Mouse (Mus musculus): ENCODE measurements at regions not wholly inside any gene's neighbourhood (a gene's known extent, or its start where the extent isn't known, plus 50 kb on each side); places are given as distances from the start of the nearest gene placed in this dataset.

DNA sequence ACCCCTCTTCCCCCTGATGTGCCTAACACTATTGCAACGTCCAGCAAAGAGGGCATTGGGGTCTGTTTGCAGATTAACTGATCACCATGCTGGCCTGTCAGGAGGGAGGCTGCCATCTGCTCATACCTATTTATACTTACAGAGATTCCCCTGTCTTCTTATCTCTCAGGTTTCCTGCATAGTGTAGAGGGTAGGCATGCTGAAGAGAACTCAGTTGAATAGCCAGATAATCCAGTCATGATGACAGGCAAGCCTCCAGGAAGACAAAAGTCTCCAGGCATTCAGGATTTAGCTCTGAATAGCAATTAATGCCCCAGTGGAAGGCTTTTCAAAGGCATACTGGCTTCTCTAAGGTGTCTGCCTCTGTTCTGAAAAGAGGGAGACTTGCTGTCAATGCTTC, 505.1 kb downstream of the Tmem132b start:
- Histone ChIP-seq H3K9ac (replicated peaks; ENCODE audit: low read depth) (no peak overlapping the region), H3K4me2 (replicated peaks; ENCODE audit: low read depth, low read length) (no peak overlapping the region), H3K36me3 (ENCODE audit: insufficient read depth, low read length) (no peaks in the 10 kb centered on the region), H3K9me3 (ENCODE audit: low read length) (no peaks in the 10 kb centered on the region), H3K27ac (ENCODE audit: low read length) (no peak overlapping the region), H3K4me1 (ENCODE audit: insufficient read depth, low read depth, low read length) (no peaks in the 10 kb centered on the region), H3K27me3 (replicated peaks; ENCODE audit: insufficient read depth, low read length) (no peaks in the 10 kb centered on the region), H3K4me3 (ENCODE audit: low read depth, low read length) (no peak overlapping the region)
- DNase-seq (ENCODE audit: low spot score) (no peak), ATAC-seq (no peak)
- WGBS, result 5% methylated on average over 1 of the region's 1 CpGs
- TF ChIP-seq EP300 (IDR thresholded peaks at IDR 0.05) (no peak), CTCF (IDR thresholded peaks at IDR 0.05) (no peak)

DNA sequence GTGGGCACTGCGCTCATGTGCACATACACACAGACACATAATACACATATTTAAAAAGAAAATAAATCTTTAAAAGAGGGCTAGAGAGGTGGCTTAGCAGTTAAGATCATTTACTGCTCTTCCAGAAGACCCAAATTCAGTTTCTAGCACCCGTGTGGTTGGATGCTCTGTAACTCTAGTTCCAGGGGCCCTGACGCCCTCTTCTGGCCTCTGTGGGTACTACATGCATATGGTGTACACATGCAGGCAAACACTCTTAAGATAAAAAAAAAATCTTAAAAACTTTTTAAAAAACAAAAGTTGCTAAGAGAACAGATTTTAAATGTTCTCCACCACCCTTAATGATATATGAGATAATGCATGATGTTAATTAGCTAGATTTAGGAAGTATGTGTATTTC, 514.2 kb downstream of the Tmem132b start:
- no peak overlapping the region for H3K9ac ChIP-seq (replicated peaks; ENCODE audit: low read depth)
- no peak overlapping the region for H3K4me2 ChIP-seq (replicated peaks; ENCODE audit: low read depth, low read length)
- ATAC-seq (no peak), DNase-seq (ENCODE audit: low spot score) (no peak)
- TF ChIP-seq CTCF (IDR thresholded peaks at IDR 0.05) (no peak), EP300 (IDR thresholded peaks at IDR 0.05) (no peak)
- H3K36me3 ChIP-seq (ENCODE audit: insufficient read depth, low read length), result no peaks in the 10 kb centered on the region
- H3K27me3 ChIP-seq (replicated peaks; ENCODE audit: insufficient read depth, low read length), result no peaks in the 10 kb centered on the region
- H3K9me3 ChIP-seq (ENCODE audit: low read length), result no peaks in the 10 kb centered on the region
- WGBS, result 75% methylated on average over 3 of the region's 3 CpGs
- no peaks in the 10 kb centered on the region for H3K4me1 ChIP-seq (ENCODE audit: insufficient read depth, low read depth, low read length)
- no peak overlapping the region for H3K27ac ChIP-seq (ENCODE audit: low read length)
- H3K4me3 ChIP-seq (ENCODE audit: low read depth, low read length), result no peak overlapping the region

GRCm38 (mm10) chr5:126063644-126064043, 532.1 kb downstream of the Tmem132b start:
- no peak overlapping the region for H3K4me3 ChIP-seq (ENCODE audit: low read depth, low read length)
- no peaks in the 10 kb centered on the region for H3K27me3 ChIP-seq (replicated peaks; ENCODE audit: insufficient read depth, low read length)
- H3K4me2 ChIP-seq (replicated peaks; ENCODE audit: low read depth, low read length), result no peak overlapping the region
- ATAC-seq (no peak), DNase-seq (ENCODE audit: low spot score) (no peak)
- H3K27ac ChIP-seq (ENCODE audit: low read length), result no peak overlapping the region
- TF ChIP-seq EP300 (IDR thresholded peaks at IDR 0.05), result no peak
- no peak for TF ChIP-seq CTCF (IDR thresholded peaks at IDR 0.05)
- no peaks in the 10 kb centered on the region for H3K9me3 ChIP-seq (ENCODE audit: low read length)
- H3K9ac ChIP-seq (replicated peaks; ENCODE audit: low read depth), result no peak overlapping the region
- no peaks in the 10 kb centered on the region for H3K36me3 ChIP-seq (ENCODE audit: insufficient read depth, low read length)
- no peaks in the 10 kb centered on the region for H3K4me1 ChIP-seq (ENCODE audit: insufficient read depth, low read depth, low read length)

DNA sequence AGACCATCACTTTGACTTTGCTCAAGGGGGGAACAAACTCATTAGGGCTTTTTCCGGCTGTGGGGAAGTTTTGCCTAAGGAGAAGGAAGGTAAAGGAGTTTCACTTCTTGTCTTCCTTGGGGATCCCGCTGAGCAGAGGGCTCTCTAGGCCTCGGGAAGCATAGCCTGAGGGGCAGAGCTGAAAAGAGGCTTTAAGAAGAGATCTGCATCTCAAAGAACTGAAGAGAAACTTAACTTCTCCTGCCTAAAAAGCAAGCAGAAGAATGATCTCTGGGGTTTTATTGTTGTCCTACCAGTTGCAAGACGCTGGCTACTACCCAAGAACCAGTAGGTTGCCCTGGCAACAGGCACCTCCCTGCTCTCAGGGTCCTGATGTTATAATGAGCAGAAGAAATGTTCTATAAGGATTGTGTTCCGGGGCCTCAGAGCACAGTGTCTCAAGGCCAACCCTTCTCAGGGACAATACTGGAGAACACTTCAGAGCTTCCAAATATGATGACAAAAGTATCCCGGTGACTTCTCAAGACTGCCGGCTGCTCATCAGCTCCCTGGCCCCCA, 547.8 kb downstream of the Tmem132b start:
- WGBS, result 46% methylated on average over 7 of the region's 7 CpGs
- H3K27me3 ChIP-seq (replicated peaks; ENCODE audit: insufficient read depth, low read length), result no peaks in the 10 kb centered on the region
- no peaks in the 10 kb centered on the region for H3K36me3 ChIP-seq (ENCODE audit: insufficient read depth, low read length)
- TF ChIP-seq EP300 (IDR thresholded peaks at IDR 0.05), result no peak
- TF ChIP-seq CTCF (IDR thresholded peaks at IDR 0.05), result no peak
- no peaks in the 10 kb centered on the region for H3K9me3 ChIP-seq (ENCODE audit: low read length)
- H3K4me1 ChIP-seq (ENCODE audit: insufficient read depth, low read depth, low read length), result no peaks in the 10 kb centered on the region
- H3K9ac ChIP-seq (replicated peaks; ENCODE audit: low read depth), result no peak overlapping the region
- H3K4me2 ChIP-seq (replicated peaks; ENCODE audit: low read depth, low read length), result no peak overlapping the region
- DNase-seq (ENCODE audit: low spot score), result no peak
- no peak overlapping the region for H3K4me3 ChIP-seq (ENCODE audit: low read depth, low read length)
- no peak for ATAC-seq
- no peak overlapping the region for H3K27ac ChIP-seq (ENCODE audit: low read length)

GRCm38 (mm10) chr5:126088251-126088914, 556.8 kb downstream of the Tmem132b start:
- DNase-seq (ENCODE audit: low spot score) (no peak), ATAC-seq (peak; percentile 23; the same call in 1 of the 2 replicates)
- Histone ChIP-seq H3K9ac (replicated peaks; ENCODE audit: low read depth) (no peak overlapping the region), H3K36me3 (ENCODE audit: insufficient read depth, low read length) (no peaks in the 10 kb centered on the region), H3K9me3 (ENCODE audit: low read length) (no peaks in the 10 kb centered on the region), H3K27ac (ENCODE audit: low read length) (no peak overlapping the region), H3K4me2 (replicated peaks; ENCODE audit: low read depth, low read length) (no peak overlapping the region), H3K4me3 (ENCODE audit: low read depth, low read length) (no peak overlapping the region), H3K27me3 (replicated peaks; ENCODE audit: insufficient read depth, low read length) (no peaks in the 10 kb centered on the region), H3K4me1 (ENCODE audit: insufficient read depth, low read depth, low read length) (no peaks in the 10 kb centered on the region)
- TF ChIP-seq CTCF (IDR thresholded peaks at IDR 0.05), result no peak
- TF ChIP-seq EP300 (IDR thresholded peaks at IDR 0.05), result no peak
- 51% methylated on average over 4 of the region's 4 CpGs for WGBS

- H3K9me3 ChIP-seq (ENCODE audit: low read length), result no peaks in the 10 kb centered on the region
- no peak overlapping the region for H3K9ac ChIP-seq (replicated peaks; ENCODE audit: low read depth)
- no peaks in the 10 kb centered on the region for H3K36me3 ChIP-seq (ENCODE audit: insufficient read depth, low read length)
- H3K4me1 ChIP-seq (ENCODE audit: insufficient read depth, low read depth, low read length), result no peaks in the 10 kb centered on the region
- no peak overlapping the region for H3K4me3 ChIP-seq (ENCODE audit: low read depth, low read length)
- no peak overlapping the region for H3K4me2 ChIP-seq (replicated peaks; ENCODE audit: low read depth, low read length)
- whole genome bisulfite sequencing, result 71% methylated on average over 5 of the region's 5 CpGs
- TF ChIP-seq EP300 (IDR thresholded peaks at IDR 0.05) (no peak), CTCF (IDR thresholded peaks at IDR 0.05) (no peak)
- ATAC-seq, result no peak
- H3K27ac ChIP-seq (ENCODE audit: low read length), result no peak overlapping the region
- DNase-seq (ENCODE audit: low spot score), result no peak
- no peaks in the 10 kb centered on the region for H3K27me3 ChIP-seq (replicated peaks; ENCODE audit: insufficient read depth, low read length)
Measured at GRCm38 (mm10) chr5:126093196-126093595, 561.6 kb downstream of the Tmem132b start.
